Mouse (Mus musculus) WW6 (cell line): ENCODE data around the gene 1700123O20Rik.

ENCODE experiments used
- DNase-seq: peaks from one replicate; pipeline ENCODE4 v3.0.0-alpha.2; 2013; ENCODE audit warnings: low read depth, low spot score

1700123O20Rik gene

GRCm38 (mm10) chr14:54686063-54686521 is at the start of gene 1700123O20Rik:
1700123O20Rik (plus strand) TSS chr14:54686216.
- DNase-seq = peak; percentile 75

DNA sequence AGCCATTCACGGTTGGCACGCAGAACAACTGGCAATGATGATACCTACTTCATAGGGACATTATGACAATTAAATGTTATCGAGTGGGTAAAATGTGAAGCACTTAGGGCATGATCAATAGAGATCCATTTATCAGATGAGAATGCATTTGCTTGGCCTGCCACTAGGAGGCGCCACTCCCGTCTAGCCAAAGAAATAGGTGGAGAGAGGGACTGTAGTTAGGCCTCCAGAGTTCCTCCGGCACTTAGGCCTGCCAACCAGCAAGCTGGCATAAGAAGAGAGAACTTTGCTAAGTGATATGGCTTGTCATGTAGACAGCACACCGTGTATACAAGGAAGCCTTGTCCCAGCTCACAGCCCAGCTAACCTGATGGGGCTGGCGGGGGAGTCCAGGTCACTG is 49.1 kb upstream of the 1700123O20Rik start:
- DNase-seq = no peak

GRCm38 (mm10) chr14:54638210-54638609 is 47.8 kb upstream of the 1700123O20Rik start:
- DNase-seq = no peak

- DNase-seq = no peak
These were observed 45.9 kb upstream of the 1700123O20Rik start for GRCm38 (mm10) chr14:54640121-54640520.

- no peak for DNase-seq
These were observed 45.1 kb upstream of the 1700123O20Rik start, which contains the start of gene Gm17606 for GRCm38 (mm10) chr14:54640946-54641304. Gm17606 (plus strand) TSS chr14:54640952.

DNA sequence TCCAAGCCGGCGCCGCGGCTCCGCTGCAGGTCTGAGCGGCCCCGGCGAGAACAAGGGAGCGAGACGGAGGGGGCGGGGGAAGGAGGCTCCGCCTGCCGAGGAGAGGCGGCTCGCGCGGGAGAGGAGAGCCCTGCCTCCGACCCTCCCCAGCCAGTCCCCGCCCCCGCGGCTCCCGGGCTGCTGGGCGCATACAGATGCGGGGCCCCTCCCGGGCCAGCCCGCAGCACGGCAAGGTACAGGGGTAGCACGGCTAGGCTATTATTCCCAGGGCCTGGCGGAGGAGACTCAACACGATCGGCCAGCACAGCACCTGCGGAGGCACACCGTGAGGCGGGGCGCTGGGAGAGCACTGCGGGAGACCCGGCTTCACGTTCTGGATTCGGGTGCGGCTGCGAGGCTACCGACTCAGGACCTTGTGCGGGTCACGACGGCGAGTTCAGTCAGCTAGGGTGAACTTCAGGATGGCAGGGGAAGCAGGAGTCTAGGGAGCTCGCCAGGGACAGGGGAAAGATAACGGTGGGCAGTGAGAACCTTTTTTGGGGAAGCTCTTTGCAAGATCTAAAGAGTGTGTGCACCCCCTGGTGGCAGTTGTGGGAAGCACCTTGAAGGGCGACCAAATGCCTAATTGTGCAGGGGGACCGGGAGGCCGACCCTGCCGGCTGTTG is 44.6 kb upstream of the 1700123O20Rik start, which contains the start of gene Cdh24:
Cdh24 (minus strand) TSS at position 60 of the 665 bp plus-strand sequence.
- peak; percentile 76 for DNase-seq

GRCm38 (mm10) chr14:54642224-54642944 is 43.6 kb upstream of the 1700123O20Rik start:
- DNase-seq = no peak

- no peak for DNase-seq
These were observed 43.0 kb upstream of the 1700123O20Rik start for GRCm38 (mm10) chr14:54643011-54643410.

DNA sequence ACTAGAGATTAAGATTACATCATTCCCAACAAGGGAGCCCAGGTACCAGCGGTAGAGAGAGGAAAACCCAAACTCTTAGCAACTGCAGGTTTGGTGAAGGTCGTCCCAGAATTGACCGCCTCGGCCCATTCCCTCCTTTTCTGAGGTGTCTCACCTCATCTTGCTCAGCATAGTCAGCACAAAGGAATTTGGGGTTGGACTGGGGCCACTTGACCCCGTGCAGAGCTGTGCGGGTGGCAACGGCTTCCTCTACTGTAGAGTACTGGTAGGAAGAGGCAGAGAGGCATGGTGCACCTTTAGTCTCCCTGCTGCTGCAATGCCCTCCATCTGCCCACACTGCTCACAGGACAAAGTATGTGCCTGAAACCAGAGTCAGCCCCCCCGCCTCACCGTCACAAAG is 41.7 kb upstream of the 1700123O20Rik start:
- DNase-seq = no peak

- no peak for DNase-seq
These were observed 39.6 kb upstream of the 1700123O20Rik start for GRCm38 (mm10) chr14:54646455-54646854.

- no peak for DNase-seq
These were observed 38.9 kb upstream of the 1700123O20Rik start for GRCm38 (mm10) chr14:54646898-54647636.

DNA sequence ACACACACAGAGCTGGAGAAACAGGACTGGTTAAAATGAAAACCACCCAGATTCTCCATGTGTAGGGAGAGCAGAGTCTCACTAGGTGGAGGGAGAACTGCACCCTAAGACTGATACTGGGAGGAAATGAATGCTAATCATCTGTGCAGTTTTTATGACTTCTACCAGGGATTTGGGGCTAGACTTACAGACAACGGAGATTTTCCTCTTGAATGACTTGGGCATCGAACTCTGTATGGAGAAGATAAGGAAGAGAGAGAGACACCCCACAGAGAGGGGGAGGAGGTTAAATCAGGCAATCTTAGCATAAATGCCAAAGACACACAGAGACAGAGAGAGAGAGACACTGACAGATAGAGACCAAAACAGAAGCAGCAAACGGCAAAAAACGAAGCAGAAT is 38.1 kb upstream of the 1700123O20Rik start:
- DNase-seq = no peak

- DNase-seq = peak; percentile 81
These were observed 35.2 kb upstream of the 1700123O20Rik start for GRCm38 (mm10) chr14:54650621-54651454.

DNA sequence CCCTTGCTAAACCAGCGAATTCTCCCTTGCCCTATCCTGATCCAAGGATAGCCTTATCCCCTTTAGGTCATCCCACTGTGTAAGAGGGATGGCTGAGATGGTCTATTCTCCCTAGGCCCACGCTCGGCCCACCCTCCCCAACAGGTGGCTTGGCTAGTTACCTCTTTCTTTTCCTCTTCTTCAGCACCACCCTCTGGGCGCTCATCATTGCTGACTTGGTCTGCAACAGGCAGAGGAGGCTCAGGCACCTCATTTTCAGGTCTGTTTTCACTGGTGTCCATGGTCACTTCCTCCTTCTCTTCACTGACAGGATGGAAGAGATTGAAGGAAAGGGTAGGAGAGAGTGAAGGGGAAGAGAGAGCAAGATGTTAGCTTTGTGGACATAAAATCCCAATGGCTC is 34.5 kb upstream of the 1700123O20Rik start:
- no peak for DNase-seq

DNA sequence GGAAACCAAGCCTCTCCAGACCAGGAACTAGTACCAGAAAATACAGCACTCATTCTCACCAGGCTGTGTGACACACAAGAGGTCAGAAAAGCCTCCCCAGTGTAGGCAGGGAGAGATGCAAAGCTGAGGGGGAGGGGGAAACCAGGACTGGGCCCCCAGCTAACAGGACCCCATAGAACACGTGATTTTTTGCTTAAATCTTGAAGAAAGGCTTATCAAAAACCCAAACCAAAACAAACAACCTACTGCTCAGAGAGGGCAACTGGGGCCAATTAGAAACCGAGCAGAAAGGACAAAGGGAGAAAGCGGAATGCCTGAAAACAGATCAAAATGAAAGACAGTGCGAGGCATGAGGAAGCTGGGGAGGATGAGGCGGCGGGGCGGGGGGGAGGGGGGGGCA is 33.2 kb upstream of the 1700123O20Rik start:
- no peak for DNase-seq

DNA sequence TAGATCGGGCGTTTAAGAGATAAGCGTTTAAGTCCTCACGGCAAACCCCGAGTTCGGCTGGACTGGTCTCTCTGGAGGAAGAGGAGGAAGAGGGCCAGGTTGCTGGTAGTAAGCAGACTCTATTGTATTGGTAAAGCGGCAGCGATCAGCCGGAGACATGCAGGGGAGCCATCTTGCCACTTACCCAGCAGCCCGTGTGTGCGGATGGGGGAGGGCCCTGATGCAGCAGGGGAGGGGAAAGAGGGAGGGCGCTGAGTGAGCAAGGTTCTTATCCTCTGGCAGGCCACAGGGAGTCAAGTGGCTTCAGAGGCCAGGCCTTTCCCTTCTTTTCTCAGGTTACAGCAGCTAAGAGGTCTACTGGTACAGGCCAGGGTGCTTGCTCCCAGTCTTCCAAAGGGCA is 32.5 kb upstream of the 1700123O20Rik start:
- peak; percentile 71 for DNase-seq

DNA sequence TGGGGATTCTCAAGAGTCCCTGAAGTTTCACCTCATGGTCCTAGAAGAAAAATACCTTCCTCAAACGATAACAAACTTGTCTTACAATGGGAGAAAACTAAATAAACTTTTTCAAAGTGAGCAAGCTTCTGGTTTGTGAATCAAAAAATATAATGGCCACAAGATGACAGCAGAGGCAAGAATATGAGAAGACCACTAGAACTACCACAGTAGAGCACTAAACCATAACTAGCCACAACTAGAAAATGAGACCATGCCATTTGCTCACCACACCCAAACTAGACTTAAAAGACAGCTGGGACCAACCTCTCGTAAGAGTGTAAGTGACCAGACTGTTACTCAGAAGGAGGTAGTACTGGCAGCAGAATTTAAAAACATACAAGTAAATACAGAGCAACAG is 26.0 kb upstream of the 1700123O20Rik start:
- no peak for DNase-seq

- DNase-seq = no peak
These were observed 21.4 kb upstream of the 1700123O20Rik start for GRCm38 (mm10) chr14:54664477-54665222.

- no peak for DNase-seq
These were observed 16.6 kb upstream of the 1700123O20Rik start for GRCm38 (mm10) chr14:54669381-54669780.

GRCm38 (mm10) chr14:54674317-54674716 is 11.7 kb upstream of the 1700123O20Rik start:
- no peak for DNase-seq

DNA sequence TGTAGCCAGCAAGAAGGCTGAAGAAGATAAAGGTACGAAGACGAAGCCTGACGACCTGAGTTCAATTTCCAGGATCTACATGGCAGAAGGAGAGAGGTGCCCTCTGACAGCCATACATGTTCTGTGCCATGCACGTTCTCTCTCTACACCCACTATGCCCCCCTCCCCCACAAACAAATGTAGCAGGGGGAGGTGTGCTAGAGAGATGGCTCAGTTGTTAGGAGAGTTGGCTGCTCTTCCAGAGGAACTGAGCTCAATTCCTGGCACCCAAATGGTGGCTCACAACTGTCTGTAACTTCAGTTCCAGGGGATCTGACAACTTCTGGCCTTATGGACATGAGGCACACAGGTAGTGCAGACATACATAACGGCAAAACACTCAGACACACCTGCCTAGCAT is 9.7 kb upstream of the 1700123O20Rik start:
- no peak for DNase-seq
